Mouse (Mus musculus) heart, postnatal 0 days (tissue): ENCODE data around the gene Pex14.

Experiments used
- CTCF ChIP-seq: IDR thresholded peaks from 2 replicates; pipeline ENCODE4 v1.5.1; 2016; ENCODE audit warnings: antibody characterized with exemption, control low read depth, low read depth
- EP300 ChIP-seq: IDR thresholded peaks from 2 replicates; pipeline ENCODE4 v1.6.1; 2016; ENCODE audit warnings: antibody characterized with exemption, low read depth

- TF ChIP-seq CTCF (no peak), EP300 (no peak)
These were observed 1.1 kb downstream of the Pex14 start for GRCm38 (mm10) chr4:149098571-149098970.
